Mouse (Mus musculus) ES-Bruce4 (cell line): ENCODE measurements around the gene Bub3. TPM values are rescaled to one million over a fixed set of nuclear protein-coding genes. Genes with fewer than 3 reads are reported as not detected.

Experiments used
- H3K27ac ChIP-seq: 2 replicates; pipeline ENCODE4 v1.5.1; 2012; ENCODE audit warnings: low read length, inconsistent platforms; ENCODE audit not compliant: insufficient read depth
- H3K27me3 ChIP-seq: 2 replicates; pipeline ENCODE4 v1.6.1; 2012; ENCODE audit warnings: mild to moderate bottlenecking, low read length, inconsistent platforms; ENCODE audit not compliant: control insufficient read depth, poor library complexity, insufficient read depth, severe bottlenecking
- H3K36me3 ChIP-seq: 2 replicates; pipeline ENCODE4 v1.6.1; 2012; ENCODE audit warnings: inconsistent platforms, mild to moderate bottlenecking, low read length, moderate library complexity; ENCODE audit not compliant: control insufficient read depth, poor library complexity, insufficient read depth, severe bottlenecking
- H3K4me1 ChIP-seq: one replicate; pipeline ENCODE4 v1.8.1; 2011; ENCODE audit warnings: low read length; ENCODE audit not compliant: control insufficient read depth, insufficient read depth
- H3K4me3 ChIP-seq: 2 replicates; pipeline ENCODE4 v1.5.1; 2011; ENCODE audit warnings: low read depth, mild to moderate bottlenecking, low read length
- H3K9ac ChIP-seq: 2 replicates; pipeline ENCODE4 v1.6.1; 2012; ENCODE audit warnings: low read depth, mild to moderate bottlenecking, inconsistent platforms; ENCODE audit not compliant: poor library complexity, severe bottlenecking
- H3K9me3 ChIP-seq: replicated peaks from 2 replicates; pipeline ENCODE4 v1.6.1; 2012; ENCODE audit warnings: mild to moderate bottlenecking, low read length, inconsistent platforms; ENCODE audit not compliant: control insufficient read depth, poor library complexity, insufficient read depth, severe bottlenecking
- CTCF ChIP-seq: IDR thresholded peaks from one replicate; pipeline ENCODE4 v1.8.1; 2011; ENCODE audit warnings: low read depth, low read length
- EP300 ChIP-seq: IDR thresholded peaks from 2 replicates; pipeline ENCODE4 v1.6.1; 2011; ENCODE audit warnings: low read depth, low read length; ENCODE audit not compliant: insufficient read depth
- POLR2A ChIP-seq: IDR thresholded peaks from one replicate; pipeline ENCODE4 v1.8.1; 2011; ENCODE audit warnings: low read length; ENCODE audit not compliant: insufficient read depth
- polyA plus RNA-seq: library from polyadenylated mRNA; stranded (reverse); fragments of >200 nt; gene quantifications from 2 replicates; pipeline ENCODE4 v1.2.4, GENCODE M21; 2011; ENCODE audit warnings: low read depth; ENCODE audit not compliant: missing spikeins, insufficient read depth, insufficient read length

Bub3 gene
- polyA plus RNA-seq, 1 experiment: 141 TPM

DNA sequence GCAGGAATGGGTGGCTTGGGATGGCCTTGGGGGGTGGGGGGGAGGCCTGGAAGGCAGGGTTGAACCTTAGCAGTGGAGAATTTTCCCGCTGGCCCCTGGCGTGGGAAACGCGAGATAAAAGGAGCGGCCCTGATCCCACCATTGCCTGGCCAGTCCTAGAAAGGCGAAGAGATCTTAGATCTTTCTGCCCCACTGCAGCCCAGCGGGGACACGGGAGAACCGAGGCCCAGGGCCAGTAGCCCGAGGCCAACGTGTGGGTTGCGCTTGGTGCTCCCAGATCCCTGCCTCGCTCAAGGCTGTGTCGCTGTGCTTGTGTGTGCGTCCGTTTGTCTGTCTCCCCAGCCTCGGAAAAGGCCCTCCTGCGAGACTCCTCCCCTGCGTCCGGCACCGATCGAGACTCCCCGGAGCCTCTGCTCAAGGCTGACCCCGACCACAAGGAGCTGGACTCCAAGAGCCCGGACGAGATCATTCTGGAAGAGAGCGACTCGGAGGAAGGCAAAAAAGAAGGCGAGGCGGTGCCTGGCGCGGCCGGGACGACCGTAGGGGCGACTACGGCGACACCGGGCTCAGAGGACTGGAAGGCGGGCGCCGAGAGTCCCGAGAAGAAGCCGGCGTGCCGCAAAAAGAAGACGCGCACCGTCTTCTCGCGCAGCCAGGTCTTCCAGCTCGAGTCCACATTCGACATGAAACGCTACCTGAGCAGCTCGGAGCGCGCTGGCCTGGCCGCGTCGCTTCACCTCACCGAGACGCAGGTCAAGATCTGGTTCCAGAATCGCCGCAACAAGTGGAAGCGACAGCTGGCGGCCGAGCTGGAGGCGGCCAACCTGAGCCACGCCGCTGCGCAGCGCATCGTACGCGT, 16.2 kb upstream of the Bub3 start:
- Histone ChIP-seq H3K4me3 (peak overlapping the region; percentile 49), H3K9me3 (no peaks in the 10 kb centered on the region)

DNA sequence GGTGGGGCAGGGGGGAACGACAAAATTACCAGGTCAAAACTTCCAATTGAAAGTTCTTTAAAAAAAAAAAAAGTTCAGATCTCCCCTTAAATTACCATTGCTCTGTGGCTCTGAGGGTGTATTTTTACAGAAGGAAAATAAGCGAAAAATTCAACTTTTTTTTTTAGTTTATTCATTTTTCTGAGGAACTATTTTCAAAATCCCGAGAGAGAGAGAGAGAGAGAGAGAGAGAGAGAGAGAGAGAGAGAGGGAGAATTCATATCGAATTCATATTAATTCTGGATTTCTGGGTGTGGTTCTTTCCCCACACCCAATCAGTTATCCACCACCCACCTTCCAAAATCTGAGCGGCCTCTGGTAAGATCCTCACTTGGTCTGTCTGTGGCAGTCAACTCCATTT, 15.2 kb upstream of the Bub3 start:
- H3K27me3 ChIP-seq: peaks cover 52% of the 10 kb centered on the region
- H3K36me3 ChIP-seq: no peaks in the 10 kb centered on the region
- no peak overlapping the region for H3K27ac ChIP-seq
- no peak overlapping the region for H3K4me3 ChIP-seq
- no peak overlapping the region for H3K9ac ChIP-seq
- H3K4me1 ChIP-seq: no peaks in the 10 kb centered on the region
- TF ChIP-seq EP300 (no peak), CTCF (no peak), POLR2A (no peak)
- no peaks in the 10 kb centered on the region for H3K9me3 ChIP-seq

More for the DNA sequence above, 16.2 kb upstream of the Bub3 start:
- H3K36me3 ChIP-seq: no peaks in the 10 kb centered on the region
- H3K27ac ChIP-seq: no peak overlapping the region
- H3K27me3 ChIP-seq: peaks cover 50% of the 10 kb centered on the region
- no peak for TF ChIP-seq EP300
- TF ChIP-seq POLR2A: no peak
- no peak for TF ChIP-seq CTCF
- peak overlapping the region; percentile 19; the same call in 1 of the 2 replicates for H3K9ac ChIP-seq
- no peaks in the 10 kb centered on the region for H3K4me1 ChIP-seq

DNA sequence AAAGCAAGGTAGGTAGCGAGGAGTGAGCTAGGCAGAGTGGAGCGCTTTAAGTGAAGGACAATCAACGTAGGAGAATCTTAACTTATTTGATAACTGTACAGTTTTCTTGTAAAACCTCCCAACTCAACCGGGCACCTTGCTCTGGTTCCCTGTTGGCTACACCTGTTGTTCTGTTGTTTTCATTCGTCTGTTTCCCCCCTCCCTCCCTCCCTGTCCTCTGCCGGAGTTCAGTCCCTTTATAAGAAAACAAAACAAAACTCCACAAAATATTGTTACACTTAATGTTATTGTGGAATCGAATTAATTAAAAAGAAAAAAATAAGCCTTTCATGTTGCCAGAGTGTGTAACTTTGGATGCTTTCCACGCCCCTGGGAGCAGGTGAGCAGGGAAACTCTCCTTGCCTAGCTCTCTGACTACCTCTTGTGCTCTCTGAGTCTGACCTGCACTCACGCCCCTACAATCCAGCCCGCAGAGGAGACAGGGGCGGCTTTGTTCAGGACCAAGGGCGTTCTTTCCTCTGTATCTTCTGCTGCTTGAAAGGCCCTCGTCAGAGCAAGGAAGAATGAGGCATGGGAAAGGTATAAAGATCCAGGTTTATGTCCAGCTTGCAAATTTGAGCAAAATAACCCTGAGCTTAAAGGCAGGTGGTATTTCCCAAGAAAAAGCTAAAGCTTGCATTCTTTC, 14.2 kb upstream of the Bub3 start:
- peaks cover 57% of the 10 kb centered on the region for H3K27me3 ChIP-seq
- H3K27ac ChIP-seq: no peak overlapping the region
- H3K9me3 ChIP-seq: no peaks in the 10 kb centered on the region
- no peak overlapping the region for H3K9ac ChIP-seq
- no peaks in the 10 kb centered on the region for H3K36me3 ChIP-seq
- H3K4me1 ChIP-seq: no peaks in the 10 kb centered on the region
- no peak for TF ChIP-seq EP300
- no peak for TF ChIP-seq POLR2A
- TF ChIP-seq CTCF: no peak
- no peak overlapping the region for H3K4me3 ChIP-seq

DNA sequence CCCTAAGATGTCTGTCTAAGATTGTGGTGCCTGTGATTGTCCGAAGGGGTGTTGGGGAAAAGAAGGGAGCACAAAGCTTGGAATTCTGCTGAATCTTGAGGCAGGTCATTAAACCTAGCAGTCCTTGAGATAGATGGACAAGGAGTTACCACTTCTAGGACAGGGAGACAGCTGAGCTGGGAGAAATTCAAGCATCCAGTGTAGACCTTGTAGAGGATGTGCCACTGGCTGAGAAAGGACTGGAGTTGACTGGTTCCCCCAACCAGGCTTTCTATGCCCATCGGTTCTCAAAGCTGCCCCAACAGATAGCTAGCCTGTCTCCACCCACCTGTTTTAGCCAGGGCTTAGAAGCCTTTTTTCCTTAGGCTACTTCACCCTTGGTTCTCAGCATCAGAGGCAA, 13.6 kb upstream of the Bub3 start:
- H3K4me1 ChIP-seq: no peaks in the 10 kb centered on the region
- no peaks in the 10 kb centered on the region for H3K36me3 ChIP-seq
- H3K9me3 ChIP-seq: no peaks in the 10 kb centered on the region
- TF ChIP-seq POLR2A (no peak), CTCF (no peak), EP300 (no peak)
- peaks cover 55% of the 10 kb centered on the region for H3K27me3 ChIP-seq
- H3K27ac ChIP-seq: no peak overlapping the region
- H3K4me3 ChIP-seq: no peak overlapping the region
- no peak overlapping the region for H3K9ac ChIP-seq

DNA sequence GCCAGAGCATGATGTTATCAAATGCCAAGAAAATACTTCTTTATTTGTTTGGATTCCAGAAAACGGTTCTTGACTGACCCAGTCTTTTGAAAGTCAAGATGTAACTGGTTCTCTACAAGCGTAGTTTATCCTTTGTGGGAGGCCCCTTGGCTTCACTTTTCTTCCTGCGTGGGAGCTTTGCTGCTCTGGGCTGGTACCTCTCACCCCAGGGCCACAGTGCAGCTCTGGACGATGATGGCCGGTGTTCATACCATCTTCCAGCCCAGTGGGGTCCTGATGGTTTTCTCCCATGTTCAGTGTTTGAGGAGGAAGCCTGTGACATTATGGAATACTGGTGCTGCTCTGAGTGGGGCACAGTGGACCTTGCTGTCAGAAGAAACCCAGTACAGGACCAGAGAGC, 12.5 kb upstream of the Bub3 start:
- no peak for TF ChIP-seq CTCF
- TF ChIP-seq POLR2A: no peak
- Histone ChIP-seq H3K4me3 (no peak overlapping the region), H3K27ac (no peak overlapping the region), H3K9ac (no peak overlapping the region), H3K9me3 (no peaks in the 10 kb centered on the region), H3K27me3 (peaks cover 62% of the 10 kb centered on the region), H3K36me3 (no peaks in the 10 kb centered on the region), H3K4me1 (no peaks in the 10 kb centered on the region)

DNA sequence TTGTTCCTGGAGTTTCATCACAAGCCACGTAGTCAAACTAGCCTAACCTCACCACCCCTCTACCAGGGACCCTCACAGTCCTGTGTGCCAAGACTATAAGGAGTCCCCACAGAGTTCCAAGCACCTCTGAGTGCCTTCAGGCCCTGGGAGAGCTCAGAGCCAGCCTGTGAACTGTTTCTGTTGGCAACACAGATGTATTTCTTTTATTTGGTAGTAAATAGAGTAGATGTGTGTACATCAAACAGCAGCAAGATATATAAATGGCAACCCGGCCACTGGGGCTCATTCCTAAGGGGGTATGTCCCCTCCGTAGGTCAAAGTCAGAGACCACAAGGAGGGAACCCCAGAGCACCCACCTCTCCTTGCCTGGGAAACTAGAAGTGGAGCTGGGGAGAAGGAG, 11.5 kb upstream of the Bub3 start, which contains the start of gene Hmx2:
Gene Hmx2, plus strand, starts transcription at position 301 of the 400 bp plus-strand sequence.
- H3K9ac ChIP-seq: no peak within 1 kb of the TSS
- H3K27ac ChIP-seq: no peak within 1 kb of the TSS
- TF ChIP-seq POLR2A (no peak), CTCF (no peak), EP300 (no peak)
- H3K4me3 ChIP-seq: no peak within 1 kb of the TSS
- H3K27me3 ChIP-seq: peaks cover 62% of the 10 kb centered on the region
- no peaks in the 10 kb centered on the region for H3K36me3 ChIP-seq
- no peaks in the 10 kb centered on the region for H3K9me3 ChIP-seq
- no peaks in the 10 kb centered on the region for H3K4me1 ChIP-seq
